Mouse (Mus musculus) hindbrain, embryonic 16.5 days (tissue): ENCODE data around the gene Trim26. TPM values are rescaled to one million over a fixed set of nuclear protein-coding genes. Genes with fewer than 3 reads are reported as not detected.

Experiments used
- ATAC-seq: fragments of 200-750 bp; cut with Nextera tagmentation; 2 replicates; pipeline ENCODE4 v1.8.0; 2017; ENCODE audit warnings: moderate TSS enrichment, moderate library complexity
- H3K27ac ChIP-seq: fragments of 300-500 bp; sonication (generic); 2 replicates; pipeline ENCODE4 v1.5.1; 2014; ENCODE audit warnings: low read depth, mild to moderate bottlenecking, control low read depth, low read length, moderate library complexity
- H3K27me3 ChIP-seq: fragments of 300-500 bp; sonication (generic); replicated peaks from 2 replicates; pipeline ENCODE4 v1.6.1; 2014; ENCODE audit warnings: low read length; ENCODE audit not compliant: control insufficient read depth, insufficient read depth
- H3K36me3 ChIP-seq: fragments of 300-500 bp; sonication (generic); 2 replicates; pipeline ENCODE4 v1.6.1; 2014; ENCODE audit warnings: mild to moderate bottlenecking, low read length, moderate library complexity, mixed read lengths; ENCODE audit not compliant: control insufficient read depth, insufficient read depth
- H3K4me1 ChIP-seq: fragments of 300-500 bp; sonication (generic); 2 replicates; pipeline ENCODE4 v1.6.1; 2014; ENCODE audit warnings: low read depth, low read length; ENCODE audit not compliant: control insufficient read depth, insufficient read depth
- H3K4me2 ChIP-seq: fragments of 300-500 bp; sonication (generic); 2 replicates; pipeline ENCODE4 v1.6.1; 2014; ENCODE audit warnings: mild to moderate bottlenecking, low read length, control low read depth, moderate library complexity
- H3K4me3 ChIP-seq: fragments of 300-500 bp; sonication (generic); 2 replicates; pipeline ENCODE4 v1.5.1; 2014; ENCODE audit warnings: mild to moderate bottlenecking, low read length, control low read depth, moderate library complexity
- H3K9ac ChIP-seq: fragments of 300-500 bp; sonication (generic); 2 replicates; pipeline ENCODE4 v1.6.1; 2014; ENCODE audit warnings: low read depth, mild to moderate bottlenecking, control low read depth, low read length, moderate library complexity
- H3K9me3 ChIP-seq: fragments of 300-500 bp; sonication (generic); 2 replicates; pipeline ENCODE4 v1.6.1; 2014; ENCODE audit warnings: mild to moderate bottlenecking, low read length, moderate library complexity; ENCODE audit not compliant: control insufficient read depth
- WGBS: fragments of 180-500 bp; shearing (Covaris S2); extraction: QIAGEN DNeasy Blood & Tissue Kit; methylation state at CpG from one replicate; pipeline ENCODE4 v1.1.7; 2014; 5-methylcytosine and 5-hydroxymethylcytosine counted together
- polyA plus RNA-seq: library from polyadenylated mRNA; unstranded; fragments of >200 nt; fragmentation: Nextera tagmentation; extraction: Ambion mirVana; gene quantifications from 2 replicates; pipeline ENCODE4 v1.2.1, GENCODE M21; 2015

The Trim26 gene
- polyA plus RNA-seq, 1 experiment from 2014 or later = 49.5 TPM

GRCm38 (mm10) chr17:36828488-36828887 is 8.4 kb upstream of the Trim26 start:
- no peaks in the 10 kb centered on the region for H3K9me3 ChIP-seq
- H3K4me3 ChIP-seq = no peak overlapping the region
- ATAC-seq = no peak

GRCm38 (mm10) chr17:36830470-36830869 is 6.5 kb upstream of the Trim26 start:
- Histone ChIP-seq H3K9me3 (no peaks in the 10 kb centered on the region), H3K4me2 (no peak overlapping the region), H3K36me3 (no peaks in the 10 kb centered on the region), H3K27ac (no peak overlapping the region), H3K9ac (no peak overlapping the region), H3K27me3 (no peaks in the 10 kb centered on the region), H3K4me3 (no peak overlapping the region), H3K4me1 (no peaks in the 10 kb centered on the region)
- WGBS = 82% methylated on average over 3 of the region's 3 CpGs
- ATAC-seq = no peak

More at GRCm38 (mm10) chr17:36828488-36828887, 8.4 kb upstream of the Trim26 start:
- WGBS = 91% methylated on average over 2 of the region's 2 CpGs
- Histone ChIP-seq H3K27ac (no peak overlapping the region), H3K27me3 (no peaks in the 10 kb centered on the region), H3K4me1 (no peaks in the 10 kb centered on the region), H3K4me2 (no peak overlapping the region), H3K36me3 (no peaks in the 10 kb centered on the region), H3K9ac (no peak overlapping the region)

DNA sequence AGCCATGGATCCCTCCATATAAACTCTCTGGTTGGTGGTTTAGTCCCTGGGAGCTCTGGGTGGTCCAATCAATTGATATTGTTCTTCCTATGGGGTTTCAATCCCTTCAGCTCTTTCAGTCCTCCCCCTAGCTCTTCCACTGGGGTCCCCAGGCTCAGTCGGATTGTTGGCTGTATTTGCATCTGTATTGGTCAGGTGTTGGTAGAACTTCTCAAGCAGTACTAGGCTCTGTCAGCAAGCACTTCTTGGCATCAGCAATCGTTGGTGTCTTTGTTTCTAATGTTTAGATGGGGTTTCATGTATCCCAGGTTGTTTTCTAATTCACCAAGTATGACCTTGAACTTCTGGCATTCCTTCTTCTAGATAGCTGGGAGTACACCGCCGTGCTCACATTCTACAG is 4.2 kb upstream of the Trim26 start:
- 59% methylated on average over 4 of the region's 4 CpGs for WGBS
- Histone ChIP-seq H3K27me3 (no peaks in the 10 kb centered on the region), H3K4me2 (no peak overlapping the region), H3K9ac (no peak overlapping the region), H3K36me3 (no peaks in the 10 kb centered on the region), H3K4me3 (no peak overlapping the region), H3K9me3 (no peaks in the 10 kb centered on the region), H3K27ac (no peak overlapping the region), H3K4me1 (peaks cover 9% of the 10 kb centered on the region)
- ATAC-seq = no peak

DNA sequence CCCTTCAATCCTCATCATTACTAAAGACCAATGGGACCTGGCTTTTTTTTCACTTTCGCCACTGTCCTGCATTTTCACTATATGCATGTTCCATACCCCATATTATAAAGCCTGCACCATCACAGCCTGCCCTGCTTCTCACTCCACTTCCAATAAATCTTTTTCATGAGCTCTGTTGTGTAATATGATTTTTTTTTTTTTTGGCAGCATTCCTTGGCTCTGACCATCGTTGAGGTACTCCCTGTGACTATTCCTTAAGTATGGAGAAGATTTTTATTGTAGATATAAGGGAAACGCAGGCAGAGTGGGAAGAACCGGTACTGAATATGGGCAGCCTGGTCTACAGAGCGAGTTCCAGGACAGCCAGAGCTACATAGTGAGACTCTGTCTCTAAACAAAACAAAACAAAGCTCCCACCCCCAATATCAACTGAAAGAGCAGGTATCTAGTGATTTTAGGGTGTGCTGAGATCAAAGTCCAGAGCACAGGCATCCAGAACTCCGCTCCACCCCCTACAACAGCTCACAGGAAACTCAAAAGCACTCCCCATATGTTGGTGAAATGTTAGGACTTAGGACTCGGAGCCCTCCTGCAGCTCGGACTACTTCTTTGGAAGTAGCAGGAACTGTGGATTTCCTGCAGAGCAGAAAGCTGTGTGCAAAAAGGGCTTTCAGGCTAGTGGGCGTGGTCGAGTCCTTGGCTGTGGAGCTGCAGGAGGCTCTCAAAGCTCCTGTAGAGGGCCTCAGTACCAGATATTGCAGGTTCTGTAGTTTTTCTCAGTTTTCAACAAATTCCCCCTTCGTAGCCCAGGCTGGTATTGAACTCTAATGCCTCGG is 1.1 kb upstream of the Trim26 start:
- Histone ChIP-seq H3K27ac (peak overlapping the region; percentile 57), H3K36me3 (no peaks in the 10 kb centered on the region), H3K4me2 (peak overlapping the region; percentile 73), H3K4me3 (peak overlapping the region; percentile 7; the same call in 1 of the 2 replicates), H3K27me3 (no peaks in the 10 kb centered on the region), H3K9me3 (no peaks in the 10 kb centered on the region), H3K9ac (peak overlapping the region; percentile 18; the same call in 1 of the 2 replicates), H3K4me1 (peaks cover 13% of the 10 kb centered on the region)
- 35% methylated on average over 12 of the region's 12 CpGs for WGBS
- peak; percentile 3; the same call in 1 of the 2 replicates for ATAC-seq

- WGBS = 12% methylated on average over 3 of the region's 3 CpGs
- peak overlapping the region; percentile 57 for H3K27ac ChIP-seq
- peak overlapping the region; percentile 62 for H3K9ac ChIP-seq
- H3K4me3 ChIP-seq = peak overlapping the region; percentile 77
- ATAC-seq = no peak; the same call in 1 of the 2 replicates
- no peaks in the 10 kb centered on the region for H3K36me3 ChIP-seq
- H3K9me3 ChIP-seq = no peaks in the 10 kb centered on the region
- H3K27me3 ChIP-seq = no peaks in the 10 kb centered on the region
- peak overlapping the region; percentile 73 for H3K4me2 ChIP-seq
- peaks cover 13% of the 10 kb centered on the region for H3K4me1 ChIP-seq
Observed at GRCm38 (mm10) chr17:36836427-36836812, 514 bp upstream of the Trim26 start.

DNA sequence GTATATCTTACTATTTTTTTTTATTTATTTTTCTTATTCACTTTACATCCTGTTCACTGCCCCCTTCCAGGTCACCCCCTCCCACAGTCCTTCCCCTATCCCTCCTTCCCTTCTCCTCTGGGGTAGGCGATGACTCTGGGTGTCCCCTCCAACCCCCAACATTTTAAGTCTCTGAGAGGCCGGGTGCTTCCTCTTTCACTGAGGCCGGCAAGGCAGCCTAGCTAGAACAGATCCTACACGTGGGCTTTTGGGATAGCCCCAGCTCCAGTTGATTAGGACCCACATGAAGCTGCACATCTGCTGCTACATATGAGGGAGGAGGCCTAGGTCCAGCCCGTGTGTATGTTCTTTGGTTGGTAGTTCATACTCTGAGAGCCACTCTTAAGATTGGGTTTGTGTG is 2.1 kb downstream of the Trim26 start:
- H3K4me2 ChIP-seq = no peak overlapping the region
- no peak for ATAC-seq
- H3K4me1 ChIP-seq = peaks cover 13% of the 10 kb centered on the region
- H3K27me3 ChIP-seq = no peaks in the 10 kb centered on the region
- 0 out of 2 replicates have a peak, but pooled peaks cover 2% of the 10 kb centered on the region for H3K36me3 ChIP-seq
- no peak overlapping the region for H3K27ac ChIP-seq
- WGBS = 89% methylated on average over 5 of the region's 5 CpGs
- H3K4me3 ChIP-seq = no peak overlapping the region
- H3K9ac ChIP-seq = no peak overlapping the region
- no peaks in the 10 kb centered on the region for H3K9me3 ChIP-seq

- Histone ChIP-seq H3K36me3 (0 out of 2 replicates have a peak, but pooled peaks cover 2% of the 10 kb centered on the region), H3K27me3 (no peaks in the 10 kb centered on the region), H3K4me1 (peaks cover 13% of the 10 kb centered on the region), H3K4me3 (no peak overlapping the region), H3K27ac (no peak overlapping the region), H3K4me2 (no peak overlapping the region), H3K9me3 (no peaks in the 10 kb centered on the region), H3K9ac (no peak overlapping the region)
- ATAC-seq = no peak
- 88% methylated on average over 3 of the region's 3 CpGs for WGBS
Observed at GRCm38 (mm10) chr17:36839931-36840330, 3.0 kb downstream of the Trim26 start.

DNA sequence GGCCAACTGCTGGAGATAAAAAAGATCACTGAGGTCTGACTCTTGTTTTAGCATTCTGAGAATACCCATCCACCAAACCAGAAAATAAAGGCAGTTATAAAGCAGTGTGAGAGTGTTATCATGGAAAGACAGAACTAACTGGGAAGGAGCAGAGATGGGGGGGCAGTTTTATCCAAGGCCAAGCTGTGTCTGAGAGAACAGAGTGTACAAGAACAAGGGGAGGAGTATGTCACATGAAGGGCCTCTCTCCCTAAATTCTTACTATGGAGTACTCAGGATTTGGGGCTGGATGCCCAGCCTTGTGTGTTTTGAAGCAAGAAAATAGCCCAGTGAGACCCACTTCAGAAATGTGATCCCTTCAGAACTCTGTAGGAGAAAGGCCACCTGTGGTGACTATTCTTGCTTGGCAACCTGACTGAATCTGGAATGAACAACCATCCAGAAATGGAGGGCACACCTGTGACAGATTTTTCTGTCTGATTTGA is 4.1 kb downstream of the Trim26 start:
- H3K9ac ChIP-seq = no peak overlapping the region

GRCm38 (mm10) chr17:36843696-36844095 is 6.8 kb downstream of the Trim26 start:
- no peaks in the 10 kb centered on the region for H3K27me3 ChIP-seq
- no peaks in the 10 kb centered on the region for H3K9me3 ChIP-seq
- no peak overlapping the region for H3K9ac ChIP-seq
- no peak for ATAC-seq
- 0 out of 2 replicates have a peak, but pooled peaks cover 5% of the 10 kb centered on the region for H3K36me3 ChIP-seq
- no peaks in the 10 kb centered on the region; the same call in 1 of the 2 replicates for H3K4me1 ChIP-seq
- WGBS = 76% methylated on average over 7 of the region's 7 CpGs
- no peak overlapping the region for H3K4me2 ChIP-seq
- H3K27ac ChIP-seq = no peak overlapping the region
- H3K4me3 ChIP-seq = no peak overlapping the region

More for the DNA sequence above, 4.1 kb downstream of the Trim26 start:
- H3K27me3 ChIP-seq = no peaks in the 10 kb centered on the region
- H3K4me2 ChIP-seq = no peak overlapping the region
- H3K27ac ChIP-seq = no peak overlapping the region
- H3K4me1 ChIP-seq = peaks cover 10% of the 10 kb centered on the region
- H3K4me3 ChIP-seq = no peak overlapping the region
- H3K36me3 ChIP-seq = 0 out of 2 replicates have a peak, but pooled peaks cover 2% of the 10 kb centered on the region
- no peaks in the 10 kb centered on the region for H3K9me3 ChIP-seq
- ATAC-seq = no peak
